Mouse (Mus musculus) layer of hippocampus, adult 2 months (tissue): ENCODE measurements around the gene Cntn4. TPM values are rescaled to one million over a fixed set of nuclear protein-coding genes. Genes with fewer than 3 reads are reported as not detected.
A peak's percentile ranks its signal among the peaks of the same experiment; 100 is the strongest.

Source experiments
- DNase-seq, 2 experiments: peaks; one replicate each; pipeline ENCODE4 v3.0.0; 2022; ENCODE audit warnings: low spot score in 2 of 2
- H3K27ac ChIP-seq: fragments of 200-600 bp; 2 replicates; pipeline ENCODE4 v1.8.1; 2022
- H3K4me3 ChIP-seq: fragments of 200-600 bp; 2 replicates; pipeline ENCODE4 v1.8.1; 2022; ENCODE audit warnings: mild to moderate bottlenecking
- CTCF ChIP-seq: fragments of 200-600 bp; conservative IDR thresholded peaks from 2 replicates; pipeline ENCODE4 v1.8.1; 2022; ENCODE audit warnings: antibody characterized with exemption, mild to moderate bottlenecking, moderate library complexity
- long read RNA-seq, 2 experiments: library from polyadenylated mRNA; stranded (forward); transcript quantifications; one replicate each; pipeline ENCODE4 v2.0.0; 2021; ENCODE audit warnings: borderline mapping rate in 2 of 2
- total RNA-seq, 2 experiments: library from RNA; stranded (reverse); gene quantifications; 2 replicates each; pipeline ENCODE4 v1.2.3; 2021

Gene Cntn4
- total RNA-seq, result 10 to 100 TPM; 24.4 to 25.1 TPM
- long read RNA-seq, experiment 1, partial matches to known transcripts, result 4 of 7 reads
- long read RNA-seq, experiment 1, other reads (novel, unspliced or antisense), result 3 of 7 reads
- long read RNA-seq, experiment 2, full-length matches to known transcripts, result 2 of 12 reads
- long read RNA-seq, experiment 2, partial matches to known transcripts, result 6 of 12 reads
- long read RNA-seq, experiment 2, other reads (novel, unspliced or antisense), result 4 of 12 reads

GRCm38 (mm10) chr6:105677149-105678031 is at the start of gene Cntn4:
Gene Cntn4 (plus strand): TSS chr6:105677660.
- peak within 1 kb of the TSS; percentile 89 for H3K27ac ChIP-seq
- TF ChIP-seq CTCF, result peak; percentile 37
- DNase-seq, result peak; percentile 52 to 53

GRCm38 (mm10) chr6:105674276-105674675 is 3.2 kb upstream of the Cntn4 start:
- Histone ChIP-seq H3K27ac (no peak overlapping the region), H3K4me3 (no peak overlapping the region)
- no peak for TF ChIP-seq CTCF
- no peak for DNase-seq

More at GRCm38 (mm10) chr6:105677149-105678031, at the start of gene Cntn4:
- H3K4me3 ChIP-seq, result peak within 1 kb of the TSS; percentile 75

GRCm38 (mm10) chr6:105675099-105675498 is 2.4 kb upstream of the Cntn4 start:
- Histone ChIP-seq H3K27ac (no peak overlapping the region), H3K4me3 (peak overlapping the region; percentile 13; the same call in 1 of the 2 replicates)
- DNase-seq, result peak in 1 of 2 experiments; percentile 18
- TF ChIP-seq CTCF, result no peak

GRCm38 (mm10) chr6:105676637-105677036 is 823 bp upstream of the Cntn4 start:
- no peak for TF ChIP-seq CTCF
- Histone ChIP-seq H3K27ac (peak overlapping the region; percentile 89), H3K4me3 (peak overlapping the region; percentile 75)
- no peak for DNase-seq

GRCm38 (mm10) chr6:105678778-105679177 is 1.3 kb downstream of the Cntn4 start:
- no peak for DNase-seq
- no peak for TF ChIP-seq CTCF
- H3K4me3 ChIP-seq, result peak overlapping the region; percentile 75
- no peak overlapping the region for H3K27ac ChIP-seq

DNA sequence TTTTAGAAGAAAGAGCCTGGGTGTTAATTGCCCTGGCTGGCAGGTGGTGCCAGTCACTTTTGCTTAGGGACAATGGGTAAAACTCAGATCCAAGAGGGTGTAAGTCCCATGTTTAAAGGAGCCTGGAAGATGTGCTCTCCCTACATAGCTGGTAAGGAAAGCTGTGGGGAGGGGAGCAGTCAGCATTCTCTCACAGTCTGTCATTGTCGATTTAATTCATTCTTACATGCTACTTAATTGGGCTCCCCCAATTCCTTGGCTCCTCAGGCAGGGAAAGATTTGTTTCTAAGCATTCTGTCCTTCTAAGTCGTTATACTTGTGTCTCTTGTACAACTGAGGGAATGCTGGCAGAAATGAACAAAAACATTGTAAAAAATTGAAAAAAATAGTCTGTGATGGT is 4.0 kb downstream of the Cntn4 start:
- TF ChIP-seq CTCF, result no peak
- no peak overlapping the region for H3K4me3 ChIP-seq

GRCm38 (mm10) chr6:105683251-105683650 is 5.8 kb downstream of the Cntn4 start:
- Histone ChIP-seq H3K27ac (no peak overlapping the region), H3K4me3 (no peak overlapping the region)
- TF ChIP-seq CTCF, result no peak
- no peak for DNase-seq

More for the DNA sequence above, 4.0 kb downstream of the Cntn4 start:
- H3K27ac ChIP-seq, result no peak overlapping the region
- DNase-seq, result no peak

DNA sequence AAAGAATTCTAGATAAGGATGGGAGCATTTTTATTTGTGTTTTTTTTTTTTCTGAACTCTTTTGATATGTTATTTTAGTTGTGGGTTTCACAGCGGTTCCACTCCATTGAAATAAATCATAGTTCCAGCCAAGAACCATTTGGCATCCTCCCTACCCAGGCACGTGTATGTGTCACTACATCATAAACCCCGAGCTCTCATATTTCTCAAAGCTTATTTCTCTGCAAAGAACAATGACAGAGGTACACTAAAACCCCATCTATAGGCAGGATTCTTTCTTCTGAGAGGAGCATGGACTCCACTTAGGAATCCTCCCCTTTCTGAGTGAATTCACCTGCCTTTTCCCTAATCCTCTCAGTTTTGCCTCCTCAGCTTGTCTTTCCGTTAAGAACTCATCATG is 6.7 kb downstream of the Cntn4 start:
- Histone ChIP-seq H3K4me3 (no peak overlapping the region), H3K27ac (no peak overlapping the region)
- no peak for TF ChIP-seq CTCF
- DNase-seq, result no peak

GRCm38 (mm10) chr6:105688195-105688594 is 10.7 kb downstream of the Cntn4 start:
- H3K4me3 ChIP-seq, result no peak overlapping the region
- peak; percentile 68 for TF ChIP-seq CTCF
- no peak overlapping the region for H3K27ac ChIP-seq
- no peak for DNase-seq

DNA sequence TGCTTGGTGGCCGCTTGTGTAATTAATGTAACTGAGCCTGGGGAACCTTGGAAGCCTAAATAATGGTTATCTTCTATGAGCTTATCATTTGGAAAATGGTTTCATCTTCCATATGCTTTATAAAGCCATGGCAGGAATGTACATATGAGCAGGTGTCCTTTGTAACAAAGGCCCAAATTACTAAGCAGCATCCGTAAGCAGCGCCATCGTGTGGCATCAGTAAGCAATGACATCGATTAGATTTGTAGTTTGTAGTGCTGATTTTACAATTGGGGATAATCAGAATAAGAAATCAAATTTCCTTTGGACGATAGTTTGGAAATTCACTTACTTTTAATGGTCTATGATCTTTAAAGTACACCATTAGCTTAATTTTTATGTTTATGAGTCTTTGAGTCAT is 64.6 kb downstream of the Cntn4 start:
- peak; percentile 81 for TF ChIP-seq CTCF
- Histone ChIP-seq H3K27ac (no peak overlapping the region), H3K4me3 (no peak overlapping the region)
- DNase-seq, result peak in 1 of 2 experiments; percentile 11

- TF ChIP-seq CTCF, result no peak
- no peak overlapping the region for H3K4me3 ChIP-seq
- DNase-seq, result no peak
- H3K27ac ChIP-seq, result no peak overlapping the region
Measured at GRCm38 (mm10) chr6:105780616-105781015, 103.2 kb downstream of the Cntn4 start.

DNA sequence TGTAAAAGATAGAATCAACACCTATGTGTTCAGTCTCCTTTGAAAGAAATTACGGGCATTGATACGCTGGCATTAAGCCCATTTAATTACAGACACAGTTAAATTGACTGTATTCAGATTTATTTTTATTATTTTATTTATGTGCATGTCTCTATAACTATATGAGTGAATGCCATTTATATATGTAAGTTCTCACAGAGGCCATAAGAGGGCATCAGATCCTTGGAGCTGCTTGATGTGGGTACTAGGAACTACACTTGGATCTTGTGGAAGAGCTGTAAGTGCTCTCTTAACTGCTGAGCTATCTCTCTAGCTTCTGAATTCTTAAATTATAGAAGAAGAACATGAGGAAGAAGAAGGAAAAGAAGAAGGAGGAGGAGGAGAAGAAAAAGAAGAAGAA is 111.0 kb downstream of the Cntn4 start:
- peak; percentile 59 for TF ChIP-seq CTCF
- Histone ChIP-seq H3K27ac (no peak overlapping the region), H3K4me3 (no peak overlapping the region)
- no peak for DNase-seq

- TF ChIP-seq CTCF, result no peak
- no peak overlapping the region for H3K27ac ChIP-seq
Measured at GRCm38 (mm10) chr6:105835099-105835498, 157.6 kb downstream of the Cntn4 start.

GRCm38 (mm10) chr6:105847296-105847695 is 169.8 kb downstream of the Cntn4 start:
- DNase-seq, result peak; percentile 16 to 58
- Histone ChIP-seq H3K27ac (peak overlapping the region; percentile 68), H3K4me3 (peak overlapping the region; percentile 9; the same call in 1 of the 2 replicates)
- TF ChIP-seq CTCF, result no peak

More at GRCm38 (mm10) chr6:105835099-105835498, 157.6 kb downstream of the Cntn4 start:
- H3K4me3 ChIP-seq, result no peak overlapping the region
- no peak for DNase-seq
